Comparison of ENCODE assay signal across 10 mouse cellular contexts in the genomic region with DNA sequence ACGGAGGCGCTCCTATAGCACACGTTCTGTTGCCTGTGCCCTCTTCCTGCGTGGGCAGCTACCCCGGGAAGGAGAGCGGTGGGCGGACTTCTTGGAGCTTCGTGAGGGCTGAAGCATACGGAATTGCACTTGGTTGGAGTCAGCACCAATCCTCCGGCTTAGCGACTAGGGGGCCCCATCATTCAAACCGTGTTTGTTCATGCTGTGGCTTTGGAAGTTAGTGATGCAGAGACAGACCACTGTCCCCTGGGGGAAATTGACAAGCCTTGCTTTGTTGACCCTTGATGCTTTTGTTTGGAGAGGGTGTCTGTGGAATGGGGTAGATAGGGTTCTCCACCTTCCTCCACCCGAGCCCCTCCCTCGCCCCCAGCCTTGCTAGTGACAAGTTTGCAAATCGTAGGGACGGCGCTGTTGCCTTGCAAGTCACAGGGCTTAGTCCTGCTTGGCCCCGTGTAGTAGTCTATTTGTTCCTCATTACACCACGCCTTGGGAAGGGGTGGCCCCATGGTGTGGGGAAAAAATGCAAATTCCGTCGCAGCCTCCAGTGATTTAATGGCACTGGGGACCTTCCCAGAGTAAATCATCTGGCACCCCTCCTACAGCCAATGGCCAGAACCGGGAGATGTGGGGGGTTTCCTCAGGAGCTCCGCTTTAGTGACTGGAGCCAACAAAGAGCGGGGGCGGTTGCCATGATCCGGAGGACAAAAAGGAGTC. TPM values are rescaled to one million over a fixed set of nuclear protein-coding genes. Genes with fewer than 3 reads are reported as not detected.
DNase-seq lines count a peak whose midpoint lies in the region; ATAC-seq and TF ChIP-seq lines count a peak whose summit lies in the region.
"Had no signal": no experiment of that assay in that cellular context is flagged by ENCODE, and none has a peak within 500 bp of the region (broad histone marks: within the 10 kb centered on the region; RNA-seq: fewer than 3 reads in every experiment).

No protein-coding gene starts in this region.

- ATAC-seq in embryonic facial prominence, embryonic 12.5 days (ENCODE audit: insufficient number of reproducible peaks, insufficient read depth, low FRiP score, low TSS enrichment): no peak
- ATAC-seq in hindbrain, embryonic 15.5 days (ENCODE audit: low FRiP score, low read depth): peak; percentile 39; the same call in 1 of the 2 replicates
- ATAC-seq in midbrain, embryonic 13.5 days: no peak

- intact Hi-C loops in gastrocnemius, postnatal 14 days (cut with DNase I; ENCODE audit: low total_unique reads): no loop called here

- DNase-seq in CH12.LX (ENCODE audit: extremely low read depth): peak; percentile 82
- no peak for DNase-seq in gastrocnemius, postnatal 14 days
- DNase-seq in lung, postnatal 14 days: no peak
- DNase-seq in cerebellum, postnatal 14 days: no peak
- no peak for DNase-seq in gastrocnemius, postnatal 4 days (ENCODE audit: low spot score in 2 of 2)

- no peak overlapping the region for H3K9ac ChIP-seq in CH12.LX (ENCODE audit: insufficient read depth, low read depth)
- no peak overlapping the region for H3K9ac ChIP-seq in embryonic facial prominence, embryonic 12.5 days
- H3K9ac ChIP-seq in hindbrain, embryonic 15.5 days: peak overlapping the region; percentile 75
- 0 out of 2 replicates have a peak overlapping the region, but pooled peaks have one; percentile 30 for H3K9ac ChIP-seq in midbrain, embryonic 13.5 days (replicated peaks)
- H3K9ac ChIP-seq: lung, embryonic 15.5 days had no signal

- TF ChIP-seq CTCF in CH12.LX (conservative IDR thresholded peaks at IDR 0.05 in 1 of 2, IDR thresholded peaks at IDR 0.05 in 1 of 2; ENCODE audit: low read depth in 2 of 2, low read length in 2 of 2): peak in 1 of 2 experiments; percentile 43; a peak in 2 of 4 replicates

- TF ChIP-seq EP300 in CH12.LX (IDR thresholded peaks at IDR 0.05; ENCODE audit: low read length): peak; percentile 58

- no peaks in the 10 kb centered on the region for H3K79me2 ChIP-seq in CH12.LX (replicated peaks; ENCODE audit: control insufficient read depth, extremely low read depth, insufficient read depth, poor library complexity, severe bottlenecking)

- H3K27me3 ChIP-seq in CH12.LX (replicated peaks): peaks cover 59% of the 10 kb centered on the region
- peaks cover 70% of the 10 kb centered on the region for H3K27me3 ChIP-seq in embryonic facial prominence, embryonic 12.5 days
- peaks cover 8% of the 10 kb centered on the region for H3K27me3 ChIP-seq in hindbrain, embryonic 15.5 days
- peaks cover 71% of the 10 kb centered on the region for H3K27me3 ChIP-seq in midbrain, embryonic 13.5 days

- H3K4me3 ChIP-seq in CH12.LX (replicated peaks in 1 of 3; ENCODE audit: low read depth in 2 of 3, low read length in 2 of 3, poor library complexity in 1 of 3): no peak overlapping the region
- H3K4me3 ChIP-seq in embryonic facial prominence, embryonic 12.5 days: no peak overlapping the region
- peak overlapping the region; percentile 66 for H3K4me3 ChIP-seq in hindbrain, embryonic 15.5 days
- peak overlapping the region; percentile 59 for H3K4me3 ChIP-seq in midbrain, embryonic 13.5 days (replicated peaks)
- H3K4me3 ChIP-seq: lung, embryonic 15.5 days had no signal

- 1% methylated on average over 25 of the region's 26 CpGs for WGBS in embryonic facial prominence, embryonic 12.5 days
- WGBS in hindbrain, embryonic 15.5 days: 1% methylated on average over 26 of the region's 26 CpGs
- under 1% methylated on average over 26 of the region's 26 CpGs for WGBS in midbrain, embryonic 13.5 days

- TF ChIP-seq POLR2A in CH12.LX (IDR thresholded peaks at IDR 0.05; ENCODE audit: low read depth, low read length): no peak

- in situ Hi-C loops in CH12.LX (cut with MboI; ENCODE audit: low pct_ligation_motif_present, low pct_unique_long_range_greater_than_20kb, low sequenced_read_pairs): no loop called here

- peak; percentile 39 for TF ChIP-seq RAD21 in CH12.LX (IDR thresholded peaks at IDR 0.05; ENCODE audit: low read depth, low read length)

- peaks cover 26% of the 10 kb centered on the region for H3K9me3 ChIP-seq in CH12.LX (replicated peaks; ENCODE audit: low read length)
- H3K9me3 ChIP-seq in embryonic facial prominence, embryonic 12.5 days: no peaks in the 10 kb centered on the region
- no peaks in the 10 kb centered on the region for H3K9me3 ChIP-seq in hindbrain, embryonic 15.5 days
- H3K9me3 ChIP-seq in midbrain, embryonic 13.5 days: no peaks in the 10 kb centered on the region
- H3K9me3 ChIP-seq: lung, embryonic 15.5 days had no signal

- no peak overlapping the region for H3K27ac ChIP-seq in CH12.LX (ENCODE audit: insufficient read depth, low read depth)
- H3K27ac ChIP-seq in embryonic facial prominence, embryonic 12.5 days: no peak overlapping the region
- H3K27ac ChIP-seq in hindbrain, embryonic 15.5 days (replicated peaks): peak overlapping the region; percentile 66
- H3K27ac ChIP-seq in midbrain, embryonic 13.5 days: no peak overlapping the region
- H3K27ac ChIP-seq: lung, embryonic 15.5 days had no signal

- H3K4me2 ChIP-seq in CH12.LX (ENCODE audit: insufficient read depth, low read depth, poor library complexity, severe bottlenecking): peak overlapping the region; percentile 68
- H3K4me2 ChIP-seq in embryonic facial prominence, embryonic 12.5 days (replicated peaks): peak overlapping the region; percentile 30
- H3K4me2 ChIP-seq in hindbrain, embryonic 15.5 days: peak overlapping the region; percentile 93
- H3K4me2 ChIP-seq in midbrain, embryonic 13.5 days (replicated peaks): peak overlapping the region; percentile 91
- H3K4me2 ChIP-seq: lung, embryonic 15.5 days had no signal

- dilution Hi-C loops in CH12.LX (cut with MboI; ENCODE audit: extremely low pct_ligation_motif_present, extremely low pct_unique_long_range_greater_than_20kb, low sequenced_read_pairs): no loop called here

- no peaks in the 10 kb centered on the region for H3K36me3 ChIP-seq in CH12.LX (replicated peaks in 1 of 2; ENCODE audit: control insufficient read depth in 1 of 2, insufficient read depth in 1 of 2, low read length in 1 of 2)
- H3K36me3 ChIP-seq in embryonic facial prominence, embryonic 12.5 days: no peaks in the 10 kb centered on the region
- H3K36me3 ChIP-seq in hindbrain, embryonic 15.5 days: no peaks in the 10 kb centered on the region
- no peaks in the 10 kb centered on the region for H3K36me3 ChIP-seq in midbrain, embryonic 13.5 days
- H3K36me3 ChIP-seq: lung, embryonic 15.5 days had no signal

- H3K4me1 ChIP-seq in CH12.LX (ENCODE audit: control insufficient read depth in 1 of 2, insufficient read depth in 2 of 2): peaks cover 12 to 21% of the 10 kb centered on the region in 2 experiments
- peaks cover 8% of the 10 kb centered on the region for H3K4me1 ChIP-seq in embryonic facial prominence, embryonic 12.5 days
- peaks cover 37% of the 10 kb centered on the region for H3K4me1 ChIP-seq in hindbrain, embryonic 15.5 days (replicated peaks)
- peaks cover 34% of the 10 kb centered on the region for H3K4me1 ChIP-seq in midbrain, embryonic 13.5 days (replicated peaks)

TF ChIP-seq in CH12.LX, 34 proteins besides CTCF, POLR2A, EP300 and RAD21:
- TF ChIP-seq HCFC1 (IDR thresholded peaks at IDR 0.05; ENCODE audit: low read depth, low read length): no peak
- no peak for TF ChIP-seq JUN (IDR thresholded peaks at IDR 0.05; ENCODE audit: insufficient read depth, low read depth, low read length)
- peak; percentile 55; the same call in 1 of the 2 replicates for TF ChIP-seq IRF4 (IDR thresholded peaks at IDR 0.05; ENCODE audit: low read depth, low read length)
- TF ChIP-seq SMC3 (IDR thresholded peaks at IDR 0.05; ENCODE audit: low read depth, low read length): 0 out of 2 replicates have a peak, but pooled peaks have one; percentile 3
- no peak for TF ChIP-seq BHLHE40 (IDR thresholded peaks at IDR 0.05; ENCODE audit: low read depth, low read length)
- peak; percentile 47 for TF ChIP-seq MEF2A (IDR thresholded peaks at IDR 0.05; ENCODE audit: borderline replicate concordance, low read depth, low read length)
- TF ChIP-seq ZMIZ1 (IDR thresholded peaks at IDR 0.05; ENCODE audit: low read depth, low read length): no peak

RNA-seq across cellular contexts. Expression of a gene that starts 3.2 kb away (rescaled TPM):
- total RNA-seq in CH12.LX (2012; rRNA removed) (not detected in 2 replicates), CH12.LX (2014; rRNA removed) (not detected in 2 replicates)
- not detected in 2 replicates for polyA plus RNA-seq in CH12.LX (2012; ENCODE audit: insufficient read length, low read depth)
- 0.64 and 0.97 TPM in 2 replicates for polyA plus RNA-seq in embryonic facial prominence, embryonic 12.5 days (2016; fragmentation: Nextera tagmentation; extraction: Ambion mirVana)
- polyA plus RNA-seq in hindbrain, embryonic 15.5 days (2015; fragmentation: Nextera tagmentation; extraction: Ambion mirVana): 6.2 and 6.4 TPM in 2 replicates
- polyA plus RNA-seq in midbrain, embryonic 13.5 days (2015; fragmentation: Nextera tagmentation; extraction: Ambion mirVana): 2.5 and 2.7 TPM in 2 replicates
- under 1 TPM; 0.11 to 0.18 TPM for total RNA-seq in gastrocnemius, postnatal 14 days (2021)
- under 1 TPM; 0.32 to 0.39 TPM for total RNA-seq in gastrocnemius, postnatal 4 days (2021)
- polyA plus RNA-seq: heart, embryonic 16.5 days had no signal

RNA-seq across cellular contexts. Expression of a gene that starts 59.2 kb away (rescaled TPM):
- 21.3 and 24.9 TPM in 2 replicates for total RNA-seq in CH12.LX (2012; rRNA removed)
- 34.5 and 48.8 TPM in 2 replicates for total RNA-seq in CH12.LX (2014; rRNA removed)
- polyA plus RNA-seq in CH12.LX (2012; ENCODE audit: insufficient read length, low read depth): 39.8 and 58.3 TPM in 2 replicates
- 41.5 and 42.5 TPM in 2 replicates for polyA plus RNA-seq in embryonic facial prominence, embryonic 12.5 days (2016; fragmentation: Nextera tagmentation; extraction: Ambion mirVana)
- 104 and 106 TPM in 2 replicates for polyA plus RNA-seq in hindbrain, embryonic 15.5 days (2015; fragmentation: Nextera tagmentation; extraction: Ambion mirVana)
- 54.5 and 57.5 TPM in 2 replicates for polyA plus RNA-seq in midbrain, embryonic 13.5 days (2015; fragmentation: Nextera tagmentation; extraction: Ambion mirVana)
- 1 to 10 TPM; 2.0 to 4.6 TPM for total RNA-seq in gastrocnemius, postnatal 14 days (2021)
- 10 to 100 TPM; 11.6 to 13.7 TPM for total RNA-seq in gastrocnemius, postnatal 4 days (2021)

Comparison
In these comparisons a context has a peak if more than half of its experiments do, and no peak if none do; other contexts are left out.
1. H3K4me2 ChIP-seq: peak in every context shown above with its lines; median percentile 93 in hindbrain, embryonic 15.5 days; 91 in midbrain, embryonic 13.5 days; 68 in CH12.LX; 30 in embryonic facial prominence, embryonic 12.5 days.
2. H3K4me3 ChIP-seq: peak in hindbrain, embryonic 15.5 days (single experiment) and midbrain, embryonic 13.5 days (single experiment); none in CH12.LX (0 of 3) and embryonic facial prominence, embryonic 12.5 days (single experiment).
3. H3K9ac ChIP-seq: peak in hindbrain, embryonic 15.5 days (single experiment) and midbrain, embryonic 13.5 days (single experiment); none in CH12.LX (single experiment) and embryonic facial prominence, embryonic 12.5 days (single experiment).